Mouse (Mus musculus): ENCODE measurements at regions not wholly inside any gene's neighbourhood (a gene's known extent, or its start where the extent isn't known, plus 50 kb on each side); places are given as distances from the start of the nearest gene placed in this dataset.

- Histone ChIP-seq H3K4me2 (ENCODE audit: low read depth) (no peak overlapping the region), H3K4me3 (no peak overlapping the region), H3K36me3 (ENCODE audit: control insufficient read depth, insufficient read depth) (no peaks in the 10 kb centered on the region), H3ac (ENCODE audit: control insufficient read depth, insufficient read length) (no peak overlapping the region), H3K27me3 (ENCODE audit: control insufficient read depth, insufficient read depth, insufficient read length) (no peaks in the 10 kb centered on the region), H3K79me2 (ENCODE audit: control insufficient read depth, insufficient read depth) (no peaks in the 10 kb centered on the region)
- TF ChIP-seq MYOD1 (IDR thresholded peaks at IDR 0.05; ENCODE audit: control insufficient read depth in 1 of 3, insufficient read length in 2 of 3, low read depth in 2 of 3) (no peak), TCF3 (IDR thresholded peaks at IDR 0.05; ENCODE audit: insufficient read length, low read depth) (no peak)
Measured at GRCm38 (mm10) chr3:132506095-132506494, 123.5 kb upstream of the Gimd1 start.

GRCm38 (mm10) chr3:132510240-132510639, 119.4 kb upstream of the Gimd1 start:
- Histone ChIP-seq H3K4me2 (ENCODE audit: low read depth) (no peak overlapping the region), H3ac (ENCODE audit: control insufficient read depth, insufficient read length) (no peak overlapping the region), H3K27me3 (ENCODE audit: control insufficient read depth, insufficient read depth, insufficient read length) (no peaks in the 10 kb centered on the region), H3K79me2 (ENCODE audit: control insufficient read depth, insufficient read depth) (no peaks in the 10 kb centered on the region), H3K4me3 (no peak overlapping the region), H3K36me3 (ENCODE audit: control insufficient read depth, insufficient read depth) (no peaks in the 10 kb centered on the region)
- TF ChIP-seq USF1 (IDR thresholded peaks at IDR 0.05; ENCODE audit: low read depth) (no peak), TCF3 (IDR thresholded peaks at IDR 0.05; ENCODE audit: insufficient read length, low read depth) (no peak), E2F4 (IDR thresholded peaks at IDR 0.05; ENCODE audit: insufficient read depth) (no peak), CEBPB (IDR thresholded peaks at IDR 0.05; ENCODE audit: insufficient read depth, poor library complexity, severe bottlenecking) (no peak), TCF12 (IDR thresholded peaks at IDR 0.05; ENCODE audit: insufficient read depth, poor library complexity, severe bottlenecking) (no peak), MAX (IDR thresholded peaks at IDR 0.05; ENCODE audit: low read depth) (no peak), MYOG (IDR thresholded peaks at IDR 0.05; ENCODE audit: control insufficient read depth in 1 of 3, insufficient read depth in 1 of 3, insufficient read length in 2 of 3, low read depth in 2 of 3) (no peak), POLR2AphosphoS2 (IDR thresholded peaks at IDR 0.05; ENCODE audit: insufficient read length, low read depth) (no peak), MYOD1 (IDR thresholded peaks at IDR 0.05; ENCODE audit: control insufficient read depth in 1 of 3, insufficient read length in 2 of 3, low read depth in 2 of 3) (no peak), SRF (IDR thresholded peaks at IDR 0.05; ENCODE audit: control insufficient read depth, insufficient read length, low read depth) (no peak), REST (IDR thresholded peaks at IDR 0.05; ENCODE audit: insufficient read depth, insufficient read length) (no peak), POLR2A (IDR thresholded peaks at IDR 0.05; ENCODE audit: insufficient read length, low read depth) (no peak)

GRCm38 (mm10) chr3:132512526-132513102, 117.0 kb upstream of the Gimd1 start:
- no peak for TF ChIP-seq POLR2AphosphoS2 (IDR thresholded peaks at IDR 0.05; ENCODE audit: insufficient read length, low read depth)
- no peak for TF ChIP-seq USF1 (IDR thresholded peaks at IDR 0.05; ENCODE audit: low read depth)
- TF ChIP-seq MAX (IDR thresholded peaks at IDR 0.05; ENCODE audit: low read depth) = no peak
- TF ChIP-seq SRF (IDR thresholded peaks at IDR 0.05; ENCODE audit: control insufficient read depth, insufficient read length, low read depth) = no peak
- TF ChIP-seq REST (IDR thresholded peaks at IDR 0.05; ENCODE audit: insufficient read depth, insufficient read length) = no peak
- no peak for TF ChIP-seq CEBPB (IDR thresholded peaks at IDR 0.05; ENCODE audit: insufficient read depth, poor library complexity, severe bottlenecking)
- TF ChIP-seq TCF12 (IDR thresholded peaks at IDR 0.05; ENCODE audit: insufficient read depth, poor library complexity, severe bottlenecking) = no peak
- TF ChIP-seq E2F4 (IDR thresholded peaks at IDR 0.05; ENCODE audit: insufficient read depth) = no peak
- no peak for TF ChIP-seq MYOG (IDR thresholded peaks at IDR 0.05; ENCODE audit: control insufficient read depth in 1 of 3, insufficient read depth in 1 of 3, insufficient read length in 2 of 3, low read depth in 2 of 3)
- TF ChIP-seq POLR2A (IDR thresholded peaks at IDR 0.05; ENCODE audit: insufficient read length, low read depth) = no peak
- TF ChIP-seq MYOD1 (IDR thresholded peaks at IDR 0.05; ENCODE audit: control insufficient read depth in 1 of 3, insufficient read length in 2 of 3, low read depth in 2 of 3) = no peak
- no peak for TF ChIP-seq TCF3 (IDR thresholded peaks at IDR 0.05; ENCODE audit: insufficient read length, low read depth)
- H3K79me2 ChIP-seq (ENCODE audit: control insufficient read depth, insufficient read depth) = no peaks in the 10 kb centered on the region
- H3K27me3 ChIP-seq (ENCODE audit: control insufficient read depth, insufficient read depth, insufficient read length) = no peaks in the 10 kb centered on the region
- H3K36me3 ChIP-seq (ENCODE audit: control insufficient read depth, insufficient read depth) = no peaks in the 10 kb centered on the region
- no peak overlapping the region for H3K4me3 ChIP-seq
- H3ac ChIP-seq (ENCODE audit: control insufficient read depth, insufficient read length) = no peak overlapping the region
- no peak overlapping the region for H3K4me2 ChIP-seq (ENCODE audit: low read depth)

DNA sequence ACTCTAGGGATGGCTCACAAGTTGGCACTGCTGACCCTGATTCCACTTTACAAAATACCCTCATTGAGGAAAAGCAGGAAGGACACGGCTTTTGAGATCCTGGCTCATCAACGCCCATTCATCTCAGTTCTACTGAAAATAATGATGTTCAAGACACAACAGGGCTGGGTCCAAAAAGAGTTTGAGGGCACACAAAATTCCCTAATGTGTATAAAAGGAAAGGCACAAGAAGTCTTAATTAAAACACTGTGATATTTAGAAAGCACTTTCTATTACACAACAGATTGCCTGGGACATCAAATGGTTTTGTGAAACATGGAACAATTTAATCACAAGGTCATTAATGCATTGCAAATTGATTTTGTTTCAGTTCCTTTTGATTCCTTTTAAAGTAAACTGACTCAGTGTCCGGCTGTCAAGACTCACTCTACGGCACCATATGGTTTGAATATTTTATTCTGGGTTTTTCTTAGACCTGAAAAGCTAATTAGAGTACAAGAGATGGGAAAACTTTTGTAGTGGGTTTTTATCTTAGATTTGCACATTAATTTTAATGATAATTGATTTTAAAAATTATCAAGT, 96.2 kb upstream of the Gimd1 start:
- no peak overlapping the region for H3K4me2 ChIP-seq (ENCODE audit: low read depth)
- no peaks in the 10 kb centered on the region for H3K79me2 ChIP-seq (ENCODE audit: control insufficient read depth, insufficient read depth)
- TF ChIP-seq E2F4 (IDR thresholded peaks at IDR 0.05; ENCODE audit: insufficient read depth) = no peak
- TF ChIP-seq POLR2A (IDR thresholded peaks at IDR 0.05; ENCODE audit: insufficient read length, low read depth) = no peak
- no peak for TF ChIP-seq TCF3 (IDR thresholded peaks at IDR 0.05; ENCODE audit: insufficient read length, low read depth)
- no peak for TF ChIP-seq MYOD1 (IDR thresholded peaks at IDR 0.05; ENCODE audit: control insufficient read depth in 1 of 3, insufficient read length in 2 of 3, low read depth in 2 of 3)
- no peak for TF ChIP-seq MAX (IDR thresholded peaks at IDR 0.05; ENCODE audit: low read depth)
- no peak for TF ChIP-seq POLR2AphosphoS2 (IDR thresholded peaks at IDR 0.05; ENCODE audit: insufficient read length, low read depth)
- TF ChIP-seq SRF (IDR thresholded peaks at IDR 0.05; ENCODE audit: control insufficient read depth, insufficient read length, low read depth) = no peak
- TF ChIP-seq TCF12 (IDR thresholded peaks at IDR 0.05; ENCODE audit: insufficient read depth, poor library complexity, severe bottlenecking) = no peak
- no peak for TF ChIP-seq CEBPB (IDR thresholded peaks at IDR 0.05; ENCODE audit: insufficient read depth, poor library complexity, severe bottlenecking)
- TF ChIP-seq REST (IDR thresholded peaks at IDR 0.05; ENCODE audit: insufficient read depth, insufficient read length) = no peak
- no peak for TF ChIP-seq USF1 (IDR thresholded peaks at IDR 0.05; ENCODE audit: low read depth)
- no peak for TF ChIP-seq MYOG (IDR thresholded peaks at IDR 0.05; ENCODE audit: control insufficient read depth in 1 of 3, insufficient read depth in 1 of 3, insufficient read length in 2 of 3, low read depth in 2 of 3)
- H3K36me3 ChIP-seq (ENCODE audit: control insufficient read depth, insufficient read depth) = no peaks in the 10 kb centered on the region
- H3ac ChIP-seq (ENCODE audit: control insufficient read depth, insufficient read length) = no peak overlapping the region
- H3K4me3 ChIP-seq = no peak overlapping the region
- no peaks in the 10 kb centered on the region for H3K27me3 ChIP-seq (ENCODE audit: control insufficient read depth, insufficient read depth, insufficient read length)
